Mouse (Mus musculus) brain, embryonic 14.5 days (tissue): ENCODE data around the gene Tenm2.

ENCODE experiments used
- CTCF ChIP-seq: fragments of 200-500 bp; IDR thresholded peaks from 2 replicates; pipeline ENCODE4 v1.5.1; 2012; ENCODE audit warnings: inconsistent platforms, mild to moderate bottlenecking, moderate library complexity, borderline replicate concordance; ENCODE audit not compliant: insufficient read depth, insufficient read length; ENCODE audit errors: extremely low read depth
- POLR2A ChIP-seq: fragments of 200-500 bp; IDR thresholded peaks from 2 replicates; pipeline ENCODE4 v1.6.1; 2012; ENCODE audit warnings: mild to moderate bottlenecking, inconsistent platforms, borderline replicate concordance; ENCODE audit not compliant: poor library complexity, insufficient read depth, insufficient read length, severe bottlenecking; ENCODE audit errors: extremely low read depth

DNA sequence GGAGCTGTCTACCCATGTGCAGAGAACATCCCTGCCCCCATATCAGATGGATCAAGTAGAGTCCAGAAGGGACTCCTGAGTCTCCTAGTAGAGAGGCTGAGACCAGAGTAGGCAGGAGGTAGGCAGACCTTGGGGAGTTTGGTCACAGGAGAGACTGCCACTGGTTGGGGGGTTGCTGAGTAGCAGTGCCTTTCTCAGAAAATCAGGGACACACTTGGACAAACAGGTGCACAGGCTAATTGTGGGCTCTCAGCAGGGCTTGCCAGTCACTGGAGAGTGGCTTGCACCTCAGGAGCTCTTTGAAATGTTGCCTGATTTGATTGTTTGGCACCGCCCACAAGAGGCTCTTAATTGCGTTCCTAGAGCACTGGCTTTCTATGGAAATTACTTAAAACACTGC is 885.9 kb downstream of the Tenm2 start:
- TF ChIP-seq CTCF, result no peak
- TF ChIP-seq POLR2A, result no peak
